Mouse (Mus musculus) layer of hippocampus, postnatal 10 days (tissue): Measurements from ENCODE around the gene Foxd1. TPM values are rescaled to one million over a fixed set of nuclear protein-coding genes. Genes with fewer than 3 reads are reported as not detected.

Experiments used
- DNase-seq, 2 experiments: peaks; one replicate each; pipeline ENCODE4 v3.0.0; 2021; ENCODE audit warnings: low spot score in 2 of 2
- long read RNA-seq: library from polyadenylated mRNA; stranded (forward); transcript quantifications from one replicate; pipeline ENCODE4 v2.0.0, GENCODE M21; 2023
- total RNA-seq, 2 experiments: library from RNA; stranded (reverse); gene quantifications; 2 replicates each; pipeline ENCODE4 v1.2.3; 2021

Gene Foxd1
- 1 to 10 TPM; 1.5 to 1.6 TPM for total RNA-seq
- long read RNA-seq = 0 reads

DNA sequence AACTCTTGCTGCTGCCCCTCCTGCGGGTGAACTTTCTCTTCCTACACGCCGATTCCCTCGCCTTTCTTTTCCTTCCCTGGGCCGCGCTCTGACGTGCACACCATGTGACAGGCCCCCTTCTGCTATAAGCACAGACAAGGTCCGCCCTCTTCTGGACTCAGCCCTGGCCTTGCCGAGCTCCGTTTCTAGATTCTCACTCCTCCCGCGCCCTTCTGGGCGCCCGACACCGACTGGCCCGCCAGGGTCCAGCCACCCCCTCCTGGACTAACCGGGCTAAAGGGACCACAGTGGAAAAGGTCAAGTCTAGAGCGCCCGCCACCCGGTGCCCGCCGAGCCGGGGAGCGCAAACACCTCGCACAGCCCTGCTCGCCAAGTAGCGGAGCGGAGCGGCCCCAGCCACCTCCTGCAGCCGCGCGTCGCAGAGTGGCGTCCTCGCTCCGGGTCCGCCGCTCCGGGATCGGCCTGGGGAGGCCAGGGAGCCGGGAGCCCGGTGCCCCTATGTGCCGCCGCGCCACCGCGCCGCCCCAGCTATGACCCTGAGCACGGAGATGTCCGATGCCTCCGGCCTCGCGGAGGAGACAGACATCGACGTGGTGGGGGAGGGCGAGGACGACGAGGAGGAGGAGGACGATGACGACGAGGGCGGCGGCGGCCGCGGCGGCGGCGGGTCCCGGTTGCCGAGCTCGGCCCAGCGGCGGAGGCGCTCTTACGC, at the start of gene Foxd1:
Gene Foxd1, plus strand, starts transcription at position 153 of the 712 bp plus-strand sequence.
- no peak for DNase-seq

DNA sequence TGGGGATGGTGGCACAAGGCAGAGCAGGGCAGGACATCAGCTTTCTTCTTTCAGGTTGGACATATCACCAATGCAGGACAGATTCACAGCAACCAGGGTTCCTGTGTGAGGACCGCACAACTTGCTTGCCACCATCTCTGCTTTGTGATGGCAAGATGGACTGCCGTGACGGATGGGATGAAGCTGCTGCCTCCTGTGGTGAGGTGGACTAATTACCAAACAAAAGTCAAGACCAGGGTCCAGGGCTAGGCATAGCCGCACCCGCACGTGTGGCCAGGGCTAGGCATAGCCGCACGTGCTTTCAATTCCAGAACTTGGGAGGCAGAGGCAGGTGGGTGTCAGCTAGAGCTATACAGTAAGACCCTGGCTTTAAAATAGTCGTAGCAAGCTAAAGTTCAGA, 48.8 kb upstream of the Foxd1 start:
- DNase-seq = no peak

DNA sequence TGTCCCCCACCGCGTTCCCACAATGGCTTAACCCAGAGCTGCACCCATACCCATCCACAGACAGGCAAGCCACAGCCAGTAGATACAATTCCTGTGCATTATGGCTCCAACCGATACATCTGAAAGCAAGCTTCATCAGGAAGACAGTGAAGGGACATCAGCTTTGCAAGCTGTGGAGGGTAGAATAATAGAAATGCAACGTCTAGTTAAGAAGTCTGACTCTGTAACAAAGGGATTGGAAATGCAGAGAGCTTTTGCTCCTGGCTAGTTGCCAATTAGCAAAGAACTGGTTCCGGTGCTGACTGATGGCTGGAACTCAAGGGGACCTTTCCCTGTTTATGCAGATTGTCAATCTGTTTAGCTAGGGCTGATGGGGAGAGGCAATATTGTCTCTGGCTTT, 47.6 kb upstream of the Foxd1 start:
- DNase-seq = no peak

DNA sequence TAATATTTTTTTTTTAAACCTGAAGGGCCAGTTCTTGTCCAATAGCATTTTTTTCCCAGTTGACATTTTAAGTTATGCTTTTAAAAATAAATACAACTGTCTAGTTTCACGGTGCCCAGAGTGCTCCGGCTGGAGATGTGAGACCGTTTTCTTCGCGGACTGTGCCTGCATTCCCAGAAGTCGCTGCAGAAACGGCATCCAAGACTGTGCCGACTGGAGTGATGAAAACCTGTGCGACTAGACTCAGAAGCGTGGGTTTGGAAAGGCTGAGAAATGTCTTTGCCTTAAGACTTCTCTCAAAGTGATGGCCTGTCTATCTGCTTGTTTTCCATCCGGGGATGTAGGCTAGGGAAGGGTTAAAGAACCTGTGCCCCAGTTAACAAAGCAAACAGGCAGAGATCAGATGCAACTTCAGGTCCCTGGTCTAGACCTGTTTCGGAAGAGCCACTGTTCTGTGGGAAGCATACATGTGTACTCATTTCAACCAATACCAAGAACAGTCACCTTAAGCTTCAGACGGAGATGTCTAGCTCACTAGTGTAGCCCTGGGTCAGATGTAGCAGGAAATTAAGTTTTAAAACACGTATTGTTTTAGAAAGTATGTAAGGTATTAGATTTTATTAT, 47.1 kb upstream of the Foxd1 start:
- DNase-seq = no peak

DNA sequence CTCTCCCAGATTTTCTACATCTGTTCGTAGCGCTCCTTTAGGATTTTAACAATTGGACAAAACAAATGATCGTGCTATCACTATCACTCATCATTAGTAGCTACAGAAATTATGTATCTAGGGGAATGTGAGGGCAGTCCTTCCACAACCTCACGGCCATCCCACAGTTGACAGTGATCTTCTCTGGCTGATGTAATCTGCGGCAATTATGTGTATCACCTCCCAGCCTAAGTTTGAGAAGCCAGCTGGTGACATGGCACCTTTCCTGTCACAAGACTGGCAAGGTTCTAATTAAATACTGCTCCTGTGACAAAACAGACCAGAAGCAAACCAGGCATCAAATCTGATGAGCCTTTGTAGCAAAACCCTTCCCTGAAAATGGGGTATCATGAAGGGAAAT, 46.0 kb upstream of the Foxd1 start:
- DNase-seq = no peak

DNA sequence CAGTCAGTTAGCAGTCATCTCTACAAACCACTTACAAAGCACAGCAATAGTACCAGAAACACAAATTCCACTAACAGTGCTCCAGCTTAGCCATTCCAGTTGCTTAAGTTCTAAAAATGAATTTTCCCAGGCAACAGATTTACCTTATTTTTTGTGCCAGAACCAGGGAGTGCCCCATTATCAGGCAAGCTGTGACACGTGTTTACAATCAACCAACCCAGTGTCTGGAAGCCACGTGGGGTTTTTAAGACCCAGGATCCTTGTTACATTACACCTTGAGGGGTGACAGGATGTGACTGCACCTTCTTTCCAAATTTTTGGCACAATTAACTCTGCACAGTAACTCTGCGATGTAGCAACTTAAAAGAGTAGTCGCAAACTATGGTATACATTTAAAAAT, 45.3 kb upstream of the Foxd1 start:
- DNase-seq = no peak

DNA sequence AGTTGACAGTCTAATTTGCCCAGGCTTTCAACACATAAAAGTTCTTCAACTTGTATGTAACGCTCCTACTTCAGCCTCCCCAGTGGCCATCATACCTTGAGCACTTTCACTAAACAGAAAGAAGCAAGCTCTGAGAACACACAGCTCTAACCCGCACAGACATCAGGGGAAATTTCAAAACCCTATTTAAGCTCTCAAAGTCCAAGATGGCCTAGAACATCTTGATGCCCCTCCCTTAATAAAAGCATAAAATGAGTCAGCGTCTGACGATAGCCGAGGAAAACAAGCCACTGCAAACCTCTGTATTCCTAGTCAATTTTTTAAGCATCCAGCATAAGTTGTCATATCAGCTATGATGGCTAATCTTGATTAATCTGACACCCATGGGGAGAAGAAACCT, 42.4 kb upstream of the Foxd1 start:
- no peak for DNase-seq

DNA sequence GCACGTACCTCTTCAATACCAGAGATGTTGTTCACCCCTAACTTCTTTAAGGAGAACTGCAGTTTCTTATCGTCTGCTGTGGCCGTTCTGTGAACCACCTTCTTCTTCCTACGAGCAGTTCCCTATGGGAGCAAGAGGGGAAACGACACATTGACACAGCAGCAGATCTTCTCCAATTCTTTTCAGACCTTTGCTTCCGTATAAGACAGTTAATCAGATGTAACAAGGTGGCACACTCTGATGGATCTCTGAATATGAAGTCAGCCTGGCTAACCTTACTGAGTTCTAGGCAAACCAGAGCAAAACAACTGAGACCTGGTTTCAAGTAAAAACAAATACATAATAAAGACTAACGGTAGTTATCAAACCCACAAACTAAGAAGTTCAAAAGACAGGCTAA, 40.4 kb upstream of the Foxd1 start:
- DNase-seq = no peak

DNA sequence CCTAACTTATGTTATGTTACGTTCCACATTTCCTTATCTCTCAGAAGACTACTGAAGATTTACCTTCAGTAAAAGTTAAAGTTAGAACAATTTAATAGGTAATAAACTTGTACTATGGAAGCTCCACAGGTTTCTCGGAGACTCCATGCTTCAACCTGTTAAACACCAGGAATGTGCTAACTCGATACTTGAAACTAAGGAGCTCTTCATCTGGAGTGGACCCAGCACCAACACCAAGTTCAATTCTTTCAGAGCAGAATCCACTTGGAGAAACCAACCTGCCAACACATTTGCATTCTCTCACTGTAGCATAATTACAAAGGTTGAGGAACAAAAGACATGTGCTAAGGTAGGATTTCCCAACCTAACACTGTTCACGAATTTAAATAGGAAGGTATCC, 38.9 kb upstream of the Foxd1 start:
- DNase-seq = no peak

DNA sequence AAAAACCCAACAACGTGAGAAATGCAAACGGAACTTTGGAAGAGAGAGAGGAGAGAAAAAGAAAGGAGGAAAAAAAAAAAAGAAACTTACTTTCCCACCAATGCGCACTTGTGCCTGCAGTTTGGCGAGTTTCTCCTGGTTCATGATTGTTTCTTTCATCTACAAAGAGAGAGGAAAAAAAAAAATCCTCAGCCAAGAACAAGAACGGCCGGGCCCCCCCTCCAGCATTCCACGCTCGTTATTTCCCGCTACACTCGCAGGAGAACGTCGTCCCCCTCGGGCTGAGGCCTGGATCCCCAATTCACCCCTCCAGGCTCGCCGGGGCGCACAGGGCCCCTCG, 37.9 kb upstream of the Foxd1 start:
- no peak for DNase-seq

DNA sequence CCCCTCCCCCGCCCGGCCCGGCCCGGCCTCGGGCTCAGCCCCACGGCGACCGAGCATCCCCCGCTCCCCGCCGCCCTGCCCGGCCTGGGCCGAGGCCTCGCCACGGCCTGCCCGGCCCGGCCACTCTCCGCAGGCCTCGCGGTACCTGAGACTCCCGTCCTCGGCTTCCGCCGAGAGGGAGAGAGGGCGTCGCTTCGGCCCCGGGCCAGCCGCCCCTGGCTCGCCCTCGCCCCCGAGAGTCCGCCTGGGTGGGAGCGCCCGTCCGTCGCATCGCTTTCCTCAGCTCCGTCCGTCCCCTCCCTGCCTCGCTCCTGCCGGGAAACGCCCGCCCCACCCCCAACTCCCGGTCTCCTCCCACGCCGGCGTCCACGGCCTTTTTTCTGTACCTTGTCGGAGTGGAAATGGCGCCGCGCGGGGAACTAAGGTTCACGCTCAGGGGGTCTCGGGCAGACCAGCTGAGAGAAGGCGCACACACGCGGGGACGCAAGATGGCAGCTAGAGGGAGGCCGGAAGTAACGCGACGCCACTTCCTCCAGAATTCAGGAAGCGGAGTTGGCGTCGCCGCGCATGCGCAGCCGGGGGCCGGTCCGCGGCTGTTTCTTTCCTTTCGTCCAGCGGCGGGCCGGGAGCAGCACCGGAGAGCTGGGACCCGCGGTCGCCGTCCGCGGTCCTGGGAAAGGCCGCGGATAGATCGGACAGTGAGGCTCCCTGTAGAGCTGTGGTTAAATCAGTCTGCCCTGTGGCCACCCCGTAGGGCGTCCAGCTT, 37.4 kb upstream of the Foxd1 start, which contains the start of gene Btf3:
Gene Btf3, minus strand, starts transcription at position 527 of the 766 bp plus-strand sequence.
- peak; percentile 90 to 94 for DNase-seq

DNA sequence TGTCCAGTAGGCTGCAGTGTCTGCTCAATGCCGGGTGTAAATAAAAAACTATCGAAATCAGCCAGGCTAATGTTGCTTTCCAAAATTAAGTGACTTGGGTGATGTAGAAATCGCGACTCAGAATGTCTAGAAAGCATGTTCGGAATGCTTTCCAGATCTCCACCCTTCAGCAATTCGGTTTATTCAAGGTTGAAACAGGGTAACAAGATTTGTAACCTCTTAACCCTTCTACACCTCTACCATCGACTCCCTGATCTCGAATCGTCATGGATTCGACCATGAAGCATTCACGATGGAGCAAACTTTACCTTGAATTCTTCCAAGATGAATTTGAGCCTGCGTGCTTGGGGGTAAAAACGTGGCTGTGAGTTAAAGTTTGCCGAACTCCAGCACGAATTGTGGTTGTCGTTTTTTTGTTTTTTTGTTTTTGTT, 36.8 kb upstream of the Foxd1 start:
- no peak for DNase-seq

DNA sequence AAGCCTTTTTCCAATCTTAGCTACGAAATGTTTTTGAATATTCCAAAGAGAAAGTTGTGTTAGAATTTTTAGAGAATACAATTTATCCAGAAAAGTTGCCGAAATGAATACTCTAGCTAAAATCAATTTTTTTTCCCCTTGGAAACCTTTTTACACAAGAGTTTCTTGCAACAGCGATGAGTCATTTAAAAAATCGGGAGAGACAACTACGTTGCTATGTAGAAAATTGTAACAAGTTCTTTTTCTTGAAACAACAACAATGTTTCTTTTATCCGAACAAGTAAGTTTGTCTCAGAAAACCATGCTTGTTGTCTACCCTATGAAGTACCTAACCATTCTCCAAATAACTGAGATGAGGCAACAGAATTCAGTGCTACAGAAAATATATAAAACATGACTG, 36.1 kb upstream of the Foxd1 start:
- DNase-seq = no peak

DNA sequence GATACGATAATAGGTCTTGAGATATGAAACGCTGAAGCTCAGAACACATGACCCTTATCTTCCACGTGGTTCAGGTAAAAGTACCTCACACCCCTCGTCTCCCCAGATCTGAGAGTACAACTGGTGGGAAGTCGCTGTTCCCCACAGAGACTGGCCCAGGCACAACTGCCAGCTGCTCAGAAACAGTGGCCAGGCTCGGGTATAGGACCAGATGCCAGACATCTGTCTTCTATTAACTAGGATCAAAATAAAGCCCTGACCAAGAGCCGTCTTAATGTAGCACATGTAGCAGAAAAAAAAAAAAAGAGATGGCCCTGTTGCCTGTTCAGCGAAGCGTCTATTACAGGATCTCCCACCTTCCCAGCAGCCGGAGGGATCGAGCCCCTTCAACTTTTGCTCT, 29.0 kb upstream of the Foxd1 start:
- no peak for DNase-seq

DNA sequence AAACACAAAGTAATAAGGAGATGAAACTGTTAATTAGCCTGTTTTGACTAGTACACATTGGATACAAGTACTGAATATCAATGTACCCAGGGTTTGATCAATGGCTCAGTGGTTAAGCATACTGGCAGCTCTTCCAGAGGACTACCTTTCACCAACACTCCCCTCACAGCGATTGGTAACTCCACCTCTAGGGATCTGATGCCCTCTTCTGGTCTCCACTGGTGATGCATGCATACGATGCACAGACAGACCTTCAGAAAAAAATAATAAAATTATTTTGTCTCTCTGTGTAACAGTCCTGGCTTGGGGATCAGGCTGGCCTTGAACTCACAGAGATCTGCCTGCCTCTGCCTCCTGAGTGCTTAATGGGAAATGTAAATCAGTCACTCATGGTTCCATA, 21.9 kb upstream of the Foxd1 start:
- peak; percentile 28 to 38 for DNase-seq

DNA sequence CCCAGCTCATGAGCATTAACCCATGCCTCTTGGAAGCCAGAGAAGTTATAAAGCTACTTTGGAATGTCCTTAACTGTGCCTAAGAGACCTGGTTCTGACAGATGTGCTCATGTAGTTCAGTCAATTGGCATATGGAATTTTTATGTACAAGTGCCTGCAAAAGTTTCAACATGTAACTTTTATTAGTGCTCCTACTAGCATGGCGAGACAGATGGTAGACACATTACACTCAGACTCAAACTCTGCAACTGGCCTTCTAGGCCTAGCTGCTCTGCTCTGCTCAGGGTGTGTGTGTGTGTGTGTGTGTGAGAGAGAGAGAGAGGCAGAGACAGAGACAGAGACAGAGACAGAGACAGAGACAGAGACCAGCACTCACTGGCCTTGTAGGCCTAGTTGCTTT, 17.8 kb upstream of the Foxd1 start:
- no peak for DNase-seq

DNA sequence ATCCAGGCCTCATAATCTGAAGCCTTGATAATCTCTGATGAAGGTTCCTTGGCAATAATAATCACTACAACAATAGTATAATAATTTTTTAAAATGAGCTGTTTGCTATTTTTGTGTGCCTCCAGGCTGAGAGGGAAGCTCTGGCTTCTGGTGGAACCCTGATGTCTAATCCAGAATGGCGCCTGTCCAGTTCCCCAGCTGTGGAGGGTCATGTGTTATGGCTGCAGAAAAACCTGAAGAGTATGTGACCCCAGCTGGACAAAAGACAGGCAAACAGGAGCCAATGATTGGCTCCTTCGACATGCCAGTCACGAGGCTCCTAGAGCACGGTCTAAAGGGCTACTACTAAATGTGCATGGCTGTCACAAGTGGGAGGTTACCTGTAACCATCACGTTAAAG, 13.5 kb upstream of the Foxd1 start:
- no peak for DNase-seq

DNA sequence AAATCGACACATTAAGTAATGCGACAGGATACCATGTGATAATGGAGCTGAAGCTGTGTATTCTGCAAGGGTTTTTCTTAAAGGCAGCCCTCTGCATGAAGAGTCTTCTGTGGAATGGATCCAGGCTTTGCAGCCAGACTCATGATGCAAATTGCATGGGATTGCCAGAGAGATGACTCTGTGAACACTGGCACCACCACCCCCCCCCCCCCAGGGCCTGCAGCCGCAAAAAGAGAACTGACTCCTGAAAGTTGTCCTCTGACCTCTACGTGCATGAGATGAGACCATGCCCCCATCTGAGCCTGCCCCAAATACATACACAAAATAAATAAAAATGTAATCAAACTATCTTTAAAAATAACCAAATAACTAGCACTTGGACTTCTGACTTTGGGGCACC, 4.6 kb upstream of the Foxd1 start:
- DNase-seq = no peak

DNA sequence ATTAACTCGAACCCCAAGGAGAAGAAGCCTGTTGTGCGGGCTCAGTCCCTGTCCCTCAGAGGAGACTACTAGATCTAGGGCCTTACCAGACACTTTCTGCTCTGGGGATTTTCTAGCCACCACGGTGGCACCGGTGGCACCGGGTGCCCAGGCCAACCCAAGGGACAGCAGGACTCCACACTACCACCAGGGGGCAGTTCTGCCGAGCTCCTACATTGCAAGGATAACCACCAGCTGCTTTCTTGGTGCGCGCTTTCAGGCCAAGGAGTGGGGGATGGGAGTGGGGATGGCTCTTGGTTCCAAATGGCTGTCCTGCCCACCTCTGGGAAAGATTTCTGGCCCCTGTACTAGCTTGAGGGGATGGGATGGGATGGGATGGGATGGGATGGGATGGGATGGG, 2.5 kb upstream of the Foxd1 start:
- DNase-seq = peak in 1 of 2 experiments; percentile 37

DNA sequence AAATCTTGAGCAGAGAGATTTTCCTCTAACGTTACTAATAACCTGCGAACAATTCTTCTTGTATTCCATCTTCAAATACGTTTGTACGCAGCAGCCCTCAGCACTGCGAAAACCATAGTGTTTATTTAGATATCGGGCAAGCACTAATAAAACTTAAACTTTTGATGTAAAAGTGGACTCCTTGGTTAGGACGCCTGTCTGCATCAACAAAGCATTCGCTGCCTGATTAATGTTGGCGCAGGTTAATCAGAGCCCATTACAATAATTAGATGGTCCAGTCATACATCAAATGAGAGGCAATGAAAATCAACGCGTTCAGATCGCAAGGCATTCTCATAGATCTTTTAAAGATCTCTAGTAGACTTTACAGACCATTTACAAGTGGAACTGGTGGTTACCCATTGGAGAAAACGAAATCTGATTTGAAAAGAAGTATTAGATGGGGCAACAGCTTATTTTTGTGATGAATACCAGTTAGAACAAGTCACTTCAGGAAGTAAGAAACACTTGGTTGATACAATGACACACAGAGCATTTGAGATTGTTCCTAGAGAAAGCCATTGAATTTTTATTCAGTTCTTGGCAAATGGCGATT, 1.6 kb upstream of the Foxd1 start:
- DNase-seq = no peak

DNA sequence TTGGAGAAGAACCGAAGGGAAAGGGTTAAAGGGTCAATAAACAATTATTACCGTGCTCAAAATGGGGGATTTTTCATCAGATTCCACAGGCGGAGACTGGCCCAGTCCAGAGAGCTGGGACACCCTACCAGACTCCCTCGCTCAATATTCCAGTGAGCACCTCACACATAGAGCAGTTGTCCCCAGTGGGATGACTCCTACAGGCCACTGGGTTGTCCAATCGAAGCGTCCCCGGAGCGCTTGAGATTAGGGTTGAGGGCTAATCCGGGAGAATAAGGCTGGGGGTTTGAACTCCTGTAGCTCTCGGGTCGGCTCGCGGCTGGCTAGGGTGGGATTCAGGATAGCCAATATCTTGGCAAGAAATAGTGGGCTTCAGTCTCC, 343 bp upstream of the Foxd1 start:
- no peak for DNase-seq
